Mouse (Mus musculus) stomach, postnatal 0 days (tissue): ENCODE measurements around the gene Sgip1.

Experiments
- CTCF ChIP-seq: IDR thresholded peaks from 2 replicates; pipeline ENCODE4 v1.5.1; 2016; ENCODE audit warnings: antibody characterized with exemption, low read depth, mild to moderate bottlenecking, moderate library complexity
- EP300 ChIP-seq: optimal IDR thresholded peaks from 2 replicates; pipeline ENCODE3; 2016; ENCODE audit warnings: antibody characterized with exemption

GRCm38 (mm10) chr4:102730976-102731375, 10.1 kb upstream of the Sgip1 start:
- TF ChIP-seq CTCF (no peak), EP300 (no peak)
